Mouse (Mus musculus) cerebellum, adult 2 months (tissue): Measurements from ENCODE around the gene Psenen.

ENCODE experiments used
- CTCF ChIP-seq: fragments of 200-500 bp; IDR thresholded peaks from 2 replicates; pipeline ENCODE4 v1.5.1; 2011; ENCODE audit warnings: low read depth, mild to moderate bottlenecking, control low read depth, low read length, moderate library complexity, borderline replicate concordance; ENCODE audit not compliant: insufficient read depth
- POLR2A ChIP-seq: fragments of 200-500 bp; IDR thresholded peaks from 2 replicates; pipeline ENCODE4 v1.6.1; 2011; ENCODE audit warnings: low read length, control low read depth, borderline replicate concordance; ENCODE audit not compliant: insufficient read depth

- TF ChIP-seq CTCF (no peak), POLR2A (no peak)
Observed at GRCm38 (mm10) chr7:30604424-30604823, 41.0 kb upstream of the Psenen start.
